Mouse (Mus musculus) hindbrain, embryonic 13.5 days (tissue): ENCODE measurements at regions not wholly inside any gene's neighbourhood (a gene's known extent, or its start where the extent isn't known, plus 50 kb on each side); places are given as distances from the start of the nearest gene placed in this dataset.
"Not testable (repeated sequence)": the region's sequence is repeated elsewhere in the genome, so short reads cannot be mapped to it uniquely, and the experiment has no call there.

Source experiments
- ATAC-seq: fragments of 200-750 bp; cut with Nextera tagmentation; 2 replicates; pipeline ENCODE4 v1.8.0; 2017; ENCODE audit warnings: moderate TSS enrichment; ENCODE audit not compliant: low FRiP score
- H3K27ac ChIP-seq: fragments of 300-500 bp; sonication (generic); 2 replicates; pipeline ENCODE4 v1.5.1; 2015; ENCODE audit warnings: inconsistent platforms, mild to moderate bottlenecking, moderate library complexity
- H3K27me3 ChIP-seq: fragments of 300-500 bp; sonication (generic); 2 replicates; pipeline ENCODE4 v1.6.1; 2015; ENCODE audit warnings: mild to moderate bottlenecking, inconsistent platforms
- H3K36me3 ChIP-seq: fragments of 300-500 bp; sonication (generic); 2 replicates; pipeline ENCODE4 v1.6.1; 2015; ENCODE audit warnings: mild to moderate bottlenecking, inconsistent platforms
- H3K4me1 ChIP-seq: fragments of 300-500 bp; sonication (generic); replicated peaks from 2 replicates; pipeline ENCODE4 v1.6.1; 2015; ENCODE audit warnings: inconsistent platforms
- H3K4me2 ChIP-seq: fragments of 300-500 bp; sonication (generic); 2 replicates; pipeline ENCODE4 v1.6.1; 2015; ENCODE audit warnings: inconsistent platforms, mild to moderate bottlenecking, moderate library complexity
- H3K4me3 ChIP-seq: fragments of 300-500 bp; sonication (generic); 2 replicates; pipeline ENCODE4 v1.5.1; 2015; ENCODE audit warnings: mild to moderate bottlenecking, inconsistent platforms
- H3K9ac ChIP-seq: fragments of 300-500 bp; sonication (generic); 2 replicates; pipeline ENCODE4 v1.6.1; 2015; ENCODE audit warnings: mild to moderate bottlenecking, inconsistent platforms
- H3K9me3 ChIP-seq: fragments of 300-500 bp; sonication (generic); 2 replicates; pipeline ENCODE4 v1.6.1; 2016; ENCODE audit warnings: inconsistent platforms
- WGBS: fragments of 180-500 bp; shearing (Covaris S2); methylation state at CpG from one replicate; pipeline ENCODE4 v1.1.7; 2015; 5-methylcytosine and 5-hydroxymethylcytosine counted together

DNA sequence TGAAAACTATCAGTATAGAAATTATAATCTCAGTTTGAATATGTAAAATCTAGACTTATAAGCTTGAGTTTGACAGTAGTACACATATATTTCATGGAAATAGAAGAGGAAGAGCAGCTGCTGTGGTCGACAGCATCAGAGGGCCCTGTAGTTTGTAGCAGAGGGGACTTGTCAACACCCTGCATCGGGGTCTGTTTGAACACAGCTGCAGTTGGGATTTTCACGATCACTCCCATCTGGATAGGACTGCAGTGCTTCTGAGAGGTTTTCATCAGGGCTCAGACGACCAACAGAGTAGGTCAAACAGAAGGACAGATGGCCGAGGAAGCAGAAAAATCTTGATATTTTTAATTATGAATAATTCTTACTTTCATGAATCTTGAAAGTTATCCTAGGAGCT, 523.8 kb downstream of the Tpm3-rs7 start:
- Histone ChIP-seq H3K36me3 (no peaks in the 10 kb centered on the region), H3K27me3 (no peaks in the 10 kb centered on the region), H3K4me1 (no peaks in the 10 kb centered on the region), H3K27ac (no peak overlapping the region), H3K9me3 (no peaks in the 10 kb centered on the region), H3K4me3 (no peak overlapping the region), H3K4me2 (no peak overlapping the region), H3K9ac (no peak overlapping the region)
- 81% methylated on average over 5 of the region's 5 CpGs for WGBS
- no peak for ATAC-seq

- not testable (repeated sequence) for H3K4me3 ChIP-seq, H3K27ac ChIP-seq, H3K27me3 ChIP-seq, H3K9me3 ChIP-seq, H3K9ac ChIP-seq, H3K4me1 ChIP-seq, H3K36me3 ChIP-seq, ATAC-seq, H3K4me2 ChIP-seq
- WGBS: 100% methylated on average over 1 of the region's 1 CpGs
These were observed 533.4 kb downstream of the Tpm3-rs7 start for GRCm38 (mm10) chr14:113847836-113848235.

DNA sequence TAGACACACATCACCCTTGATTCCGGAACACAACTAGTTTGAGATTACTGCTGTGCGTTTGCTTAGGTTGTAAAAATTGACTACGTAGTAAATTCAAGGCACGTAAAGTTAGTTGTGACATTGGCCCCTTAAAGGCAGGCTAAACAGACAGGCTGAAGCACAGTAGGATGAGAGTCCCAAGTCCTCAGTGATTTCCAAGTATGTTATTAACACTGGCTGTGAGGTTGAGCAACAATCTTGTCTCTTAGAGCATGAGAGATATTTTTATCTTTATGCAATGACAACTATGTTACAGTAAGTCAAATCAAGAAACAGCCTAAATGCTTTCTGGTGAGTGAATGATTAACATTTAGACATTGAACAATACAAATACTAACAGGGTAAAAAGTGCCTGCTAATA, 538.6 kb downstream of the Tpm3-rs7 start:
- Histone ChIP-seq H3K4me3 (no peak overlapping the region), H3K4me2 (no peak overlapping the region), H3K9me3 (no peaks in the 10 kb centered on the region), H3K9ac (no peak overlapping the region), H3K36me3 (no peaks in the 10 kb centered on the region), H3K4me1 (no peaks in the 10 kb centered on the region), H3K27ac (no peak overlapping the region), H3K27me3 (no peaks in the 10 kb centered on the region)
- 95% methylated on average over 4 of the region's 4 CpGs for WGBS
- ATAC-seq: no peak

- no peak overlapping the region for H3K27ac ChIP-seq
- 0 out of 2 replicates have a peak, but pooled peaks cover 2% of the 10 kb centered on the region for H3K4me1 ChIP-seq
- 64% methylated on average over 5 of the region's 5 CpGs for WGBS
- no peaks in the 10 kb centered on the region for H3K9me3 ChIP-seq
- no peak overlapping the region for H3K9ac ChIP-seq
- ATAC-seq: peak; percentile 36; the same call in 1 of the 2 replicates
- no peak overlapping the region for H3K4me3 ChIP-seq
- H3K4me2 ChIP-seq: no peak overlapping the region
- no peaks in the 10 kb centered on the region for H3K27me3 ChIP-seq
- no peaks in the 10 kb centered on the region for H3K36me3 ChIP-seq
These were observed 553.0 kb downstream of the Tpm3-rs7 start for GRCm38 (mm10) chr14:113867123-113868019.

GRCm38 (mm10) chr14:113883581-113883980, 569.2 kb downstream of the Tpm3-rs7 start:
- no peaks in the 10 kb centered on the region for H3K27me3 ChIP-seq
- no peaks in the 10 kb centered on the region for H3K9me3 ChIP-seq
- H3K36me3 ChIP-seq: no peaks in the 10 kb centered on the region
- H3K4me3 ChIP-seq: no peak overlapping the region
- H3K4me1 ChIP-seq: no peaks in the 10 kb centered on the region
- H3K4me2 ChIP-seq: no peak overlapping the region
- no peak overlapping the region for H3K27ac ChIP-seq
- ATAC-seq: no peak
- no peak overlapping the region for H3K9ac ChIP-seq

DNA sequence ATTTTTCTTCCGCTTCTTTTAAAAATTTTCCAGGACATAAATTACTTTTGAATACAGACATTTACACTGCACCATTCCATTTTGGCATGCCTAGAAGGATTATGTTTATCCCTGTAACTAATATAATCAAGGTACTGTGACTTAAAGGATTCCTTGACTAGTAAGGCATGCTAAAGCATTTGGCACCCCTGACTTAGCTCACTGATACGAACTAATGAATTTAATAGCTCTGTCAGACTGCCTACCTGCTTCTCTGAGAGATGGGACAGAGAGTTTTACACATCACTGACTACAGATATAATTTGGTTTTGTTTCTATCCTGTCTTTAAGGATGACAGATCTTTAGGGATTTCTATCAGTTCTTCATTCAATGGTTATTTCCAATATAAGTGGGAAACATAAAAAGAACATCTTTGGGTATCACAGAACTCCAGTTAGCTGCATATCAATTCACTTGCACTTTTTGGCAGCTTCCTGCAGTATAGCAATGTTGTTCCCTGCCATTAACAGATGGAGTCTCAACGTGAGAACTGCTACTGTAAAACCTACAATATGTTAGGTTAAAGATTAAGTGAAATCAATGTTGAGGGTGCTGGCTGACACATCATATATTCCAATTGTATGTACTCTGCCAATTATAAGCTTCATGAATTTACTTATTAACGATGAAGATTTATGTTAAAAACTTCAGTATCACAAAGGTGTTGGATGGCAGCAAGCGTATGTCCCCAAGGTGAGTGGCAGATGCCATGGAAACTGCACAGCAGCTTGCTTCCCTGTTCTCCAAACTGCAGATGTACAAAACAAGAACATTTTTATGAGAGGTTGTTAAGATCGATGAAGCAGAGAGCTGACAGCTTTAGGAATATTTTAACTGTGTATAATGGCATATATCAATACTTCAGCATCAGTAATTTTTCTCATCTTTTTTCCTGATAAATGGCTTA, 572.8 kb downstream of the Tpm3-rs7 start:
- Histone ChIP-seq H3K27ac (no peak overlapping the region), H3K4me3 (no peak overlapping the region), H3K36me3 (no peaks in the 10 kb centered on the region), H3K4me1 (no peaks in the 10 kb centered on the region), H3K9me3 (no peaks in the 10 kb centered on the region), H3K27me3 (no peaks in the 10 kb centered on the region), H3K4me2 (no peak overlapping the region), H3K9ac (no peak overlapping the region)
- ATAC-seq: no peak
- 78% methylated on average over 6 of the region's 6 CpGs for WGBS

DNA sequence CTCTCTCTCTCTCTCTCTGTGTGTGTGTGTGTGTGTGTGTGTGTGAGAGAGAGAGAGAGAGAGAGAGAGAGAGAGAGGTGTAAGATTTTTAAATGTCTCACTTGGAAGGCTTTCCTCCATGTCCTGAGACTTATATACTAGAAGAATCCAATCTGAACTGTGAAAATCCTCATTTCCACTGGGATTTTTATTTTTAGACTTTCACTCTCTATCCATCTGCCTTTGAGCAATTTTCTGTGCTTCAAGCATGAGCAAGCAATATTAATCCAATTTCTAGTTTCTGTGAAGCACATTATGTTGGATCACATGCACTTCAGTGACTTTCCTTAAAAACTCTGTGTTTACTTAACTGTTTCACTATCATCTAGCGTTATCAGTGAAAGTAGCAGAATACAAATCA, 616.4 kb downstream of the Tpm3-rs7 start:
- no peak for ATAC-seq
- WGBS: 46% methylated on average over 1 of the region's 1 CpGs
- Histone ChIP-seq H3K4me2 (no peak overlapping the region), H3K4me3 (no peak overlapping the region), H3K9me3 (no peaks in the 10 kb centered on the region), H3K9ac (no peak overlapping the region), H3K4me1 (no peaks in the 10 kb centered on the region), H3K36me3 (no peaks in the 10 kb centered on the region), H3K27me3 (no peaks in the 10 kb centered on the region), H3K27ac (no peak overlapping the region)

DNA sequence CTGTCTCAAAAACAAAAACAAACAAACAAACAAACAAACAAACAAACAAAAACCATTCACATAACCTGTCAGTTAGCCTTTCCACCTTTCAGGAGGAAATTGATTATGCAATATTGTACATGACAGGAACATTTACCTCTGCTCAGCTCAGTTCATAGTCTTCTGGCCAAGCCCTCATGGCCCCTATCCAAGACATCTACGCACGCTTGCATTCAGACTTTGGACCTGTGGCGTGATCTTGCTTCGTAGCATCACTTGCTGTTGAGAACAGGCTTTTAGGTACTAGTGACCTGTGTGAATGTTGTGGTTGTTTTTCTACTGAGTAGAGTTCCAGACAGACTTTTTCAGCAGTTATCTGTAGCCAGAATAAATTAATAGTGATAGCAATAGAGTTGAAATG, 619.4 kb downstream of the Tpm3-rs7 start:
- no peak overlapping the region for H3K9ac ChIP-seq
- 96% methylated on average over 4 of the region's 4 CpGs for WGBS
- H3K4me2 ChIP-seq: no peak overlapping the region
- H3K36me3 ChIP-seq: no peaks in the 10 kb centered on the region
- H3K4me1 ChIP-seq: no peaks in the 10 kb centered on the region
- no peak overlapping the region for H3K4me3 ChIP-seq
- H3K9me3 ChIP-seq: no peaks in the 10 kb centered on the region
- H3K27me3 ChIP-seq: no peaks in the 10 kb centered on the region
- H3K27ac ChIP-seq: no peak overlapping the region
- no peak for ATAC-seq
